Mouse (Mus musculus): Measurements from ENCODE around the gene Necap2. TPM values are rescaled to one million over a fixed set of nuclear protein-coding genes. Genes with fewer than 3 reads are reported as not detected.

Necap2 gene
- polyA plus RNA-seq, 1 experiment, result 91.5 TPM

GRCm38 (mm10) chr4:141068655-141069054 lies 9.5 kb downstream of the Necap2 start:
- H3K4me1 ChIP-seq (ENCODE audit: control insufficient read depth, insufficient read depth, low read length), result no peaks in the 10 kb centered on the region
- 65% methylated on average over 8 of the region's 8 CpGs for WGBS
- H3K4me3 ChIP-seq (replicated peaks; ENCODE audit: control insufficient read depth, low read depth, low read length), result no peak overlapping the region
- no peak for TF ChIP-seq POLR2A (IDR thresholded peaks at IDR 0.05; ENCODE audit: borderline replicate concordance, control insufficient read depth, low read depth, low read length)
- no peak for TF ChIP-seq CTCF (IDR thresholded peaks at IDR 0.05; ENCODE audit: control insufficient read depth, insufficient read depth, low read length)
- H3K27ac ChIP-seq (ENCODE audit: control insufficient read depth, insufficient read depth, low read depth, low read length, poor library complexity), result no peak overlapping the region

DNA sequence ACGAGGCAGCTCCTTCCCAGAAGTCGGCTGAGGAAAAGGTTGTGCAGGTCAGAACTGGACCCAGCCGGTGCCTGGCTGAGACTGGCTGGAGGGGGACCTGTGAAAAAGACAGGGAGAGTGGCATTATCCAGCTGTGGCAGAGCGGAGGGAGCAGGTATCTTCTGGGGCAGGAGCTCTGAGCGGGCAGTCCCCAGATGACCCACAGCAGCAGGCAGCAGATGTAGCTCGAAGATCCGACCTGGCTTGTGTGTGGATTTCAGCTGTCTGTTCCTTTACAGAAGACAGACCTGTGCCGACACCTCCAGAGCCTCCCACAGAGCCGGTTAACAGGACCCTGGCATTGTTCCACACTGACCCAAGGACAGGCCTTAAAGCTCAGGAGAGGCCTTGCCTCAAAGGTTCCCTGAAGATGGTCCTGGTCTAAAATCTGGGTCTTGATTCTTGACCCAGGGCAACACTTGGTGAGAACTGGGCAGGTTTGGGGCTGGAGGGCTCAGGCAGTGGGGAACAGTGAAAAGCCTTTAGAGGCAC lies 10.6 kb downstream of the Necap2 start:
- Histone ChIP-seq H3K4me1 (ENCODE audit: control insufficient read depth, insufficient read depth, low read length) (no peaks in the 10 kb centered on the region), H3K27ac (ENCODE audit: control insufficient read depth, insufficient read depth, low read depth, low read length, poor library complexity) (no peak overlapping the region), H3K4me3 (replicated peaks; ENCODE audit: control insufficient read depth, low read depth, low read length) (no peak overlapping the region)
- WGBS, result 91% methylated on average over 9 of the region's 9 CpGs
- TF ChIP-seq CTCF (IDR thresholded peaks at IDR 0.05; ENCODE audit: control insufficient read depth, insufficient read depth, low read length) (no peak), POLR2A (IDR thresholded peaks at IDR 0.05; ENCODE audit: borderline replicate concordance, control insufficient read depth, low read depth, low read length) (no peak)

GRCm38 (mm10) chr4:141066709-141067515 lies 11.2 kb downstream of the Necap2 start:
- H3K27ac ChIP-seq (ENCODE audit: control insufficient read depth, insufficient read depth, low read depth, low read length, poor library complexity), result no peak overlapping the region
- no peak for TF ChIP-seq POLR2A (IDR thresholded peaks at IDR 0.05; ENCODE audit: borderline replicate concordance, control insufficient read depth, low read depth, low read length)
- 86% methylated on average over 12 of the region's 12 CpGs for WGBS
- no peak overlapping the region for H3K4me3 ChIP-seq (replicated peaks; ENCODE audit: control insufficient read depth, low read depth, low read length)
- H3K4me1 ChIP-seq (ENCODE audit: control insufficient read depth, insufficient read depth, low read length), result no peaks in the 10 kb centered on the region

- no peak overlapping the region for H3K4me3 ChIP-seq (replicated peaks; ENCODE audit: control insufficient read depth, low read depth, low read length)
These were observed 13.0 kb downstream of the Necap2 start for GRCm38 (mm10) chr4:141065123-141065522.

DNA sequence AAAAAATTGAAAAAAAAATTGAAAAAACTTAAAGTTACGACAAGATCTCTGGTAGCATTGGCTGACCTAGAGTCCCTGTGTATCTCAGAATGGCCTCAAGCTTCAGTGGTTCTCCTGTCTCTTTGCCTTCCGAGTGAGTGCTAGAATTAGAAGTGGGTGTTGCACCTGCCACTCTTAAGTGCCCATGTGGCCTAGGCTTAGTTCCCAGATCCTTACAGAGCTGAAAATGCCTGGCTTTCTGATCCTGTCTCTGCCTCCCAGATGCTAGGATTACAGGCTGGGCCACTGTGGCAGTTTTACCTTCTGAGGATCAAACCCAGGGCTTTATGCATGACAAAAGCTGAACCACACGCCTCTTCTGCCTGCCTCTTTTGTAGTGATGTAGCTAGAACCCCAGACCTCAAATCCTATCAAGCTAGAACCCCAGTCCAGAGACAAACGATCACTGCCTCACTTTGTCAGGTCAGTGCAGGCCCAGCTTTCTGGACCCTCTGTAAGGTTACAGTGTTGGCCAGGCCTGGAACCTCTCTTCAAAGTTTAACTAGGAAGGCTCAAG lies 14.0 kb downstream of the Necap2 start:
- H3K4me1 ChIP-seq (ENCODE audit: control insufficient read depth, insufficient read depth, low read length), result no peaks in the 10 kb centered on the region
- TF ChIP-seq POLR2A (IDR thresholded peaks at IDR 0.05; ENCODE audit: borderline replicate concordance, control insufficient read depth, low read depth, low read length) (no peak), CTCF (IDR thresholded peaks at IDR 0.05; ENCODE audit: control insufficient read depth, insufficient read depth, low read length) (no peak)
- 85% methylated on average over 4 of the region's 4 CpGs for WGBS

More at GRCm38 (mm10) chr4:141065123-141065522, 13.0 kb downstream of the Necap2 start:
- H3K4me1 ChIP-seq (ENCODE audit: control insufficient read depth, insufficient read depth, low read length), result no peaks in the 10 kb centered on the region
- no peak overlapping the region for H3K27ac ChIP-seq (ENCODE audit: control insufficient read depth, insufficient read depth, low read depth, low read length, poor library complexity)
- peak; percentile 100 for TF ChIP-seq CTCF (IDR thresholded peaks at IDR 0.05; ENCODE audit: control insufficient read depth, insufficient read depth, low read length)
- TF ChIP-seq POLR2A (IDR thresholded peaks at IDR 0.05; ENCODE audit: borderline replicate concordance, control insufficient read depth, low read depth, low read length), result no peak
- WGBS, result 10% methylated on average over 8 of the region's 8 CpGs

GRCm38 (mm10) chr4:141060426-141061301 lies 17.5 kb downstream of the Necap2 start, which contains the start of gene Crocc:
Gene Crocc, minus strand, starts transcription at chr4:141060550.
- under 1% methylated on average over 77 of the region's 77 CpGs for WGBS
- TF ChIP-seq CTCF (IDR thresholded peaks at IDR 0.05; ENCODE audit: control insufficient read depth, insufficient read depth, low read length) (peak; percentile 94), POLR2A (IDR thresholded peaks at IDR 0.05; ENCODE audit: borderline replicate concordance, control insufficient read depth, low read depth, low read length) (peak; percentile 79; the same call in 1 of the 2 replicates)
- peak within 1 kb of the TSS; percentile 85 for H3K27ac ChIP-seq (ENCODE audit: control insufficient read depth, insufficient read depth, low read depth, low read length, poor library complexity)
- peak within 1 kb of the TSS; percentile 77 for H3K4me3 ChIP-seq (replicated peaks; ENCODE audit: control insufficient read depth, low read depth, low read length)
- no peaks in the 10 kb centered on the region for H3K4me1 ChIP-seq (ENCODE audit: control insufficient read depth, insufficient read depth, low read length)

More for the DNA sequence above, 14.0 kb downstream of the Necap2 start:
- Histone ChIP-seq H3K27ac (ENCODE audit: control insufficient read depth, insufficient read depth, low read depth, low read length, poor library complexity) (no peak overlapping the region), H3K4me3 (replicated peaks; ENCODE audit: control insufficient read depth, low read depth, low read length) (no peak overlapping the region)

DNA sequence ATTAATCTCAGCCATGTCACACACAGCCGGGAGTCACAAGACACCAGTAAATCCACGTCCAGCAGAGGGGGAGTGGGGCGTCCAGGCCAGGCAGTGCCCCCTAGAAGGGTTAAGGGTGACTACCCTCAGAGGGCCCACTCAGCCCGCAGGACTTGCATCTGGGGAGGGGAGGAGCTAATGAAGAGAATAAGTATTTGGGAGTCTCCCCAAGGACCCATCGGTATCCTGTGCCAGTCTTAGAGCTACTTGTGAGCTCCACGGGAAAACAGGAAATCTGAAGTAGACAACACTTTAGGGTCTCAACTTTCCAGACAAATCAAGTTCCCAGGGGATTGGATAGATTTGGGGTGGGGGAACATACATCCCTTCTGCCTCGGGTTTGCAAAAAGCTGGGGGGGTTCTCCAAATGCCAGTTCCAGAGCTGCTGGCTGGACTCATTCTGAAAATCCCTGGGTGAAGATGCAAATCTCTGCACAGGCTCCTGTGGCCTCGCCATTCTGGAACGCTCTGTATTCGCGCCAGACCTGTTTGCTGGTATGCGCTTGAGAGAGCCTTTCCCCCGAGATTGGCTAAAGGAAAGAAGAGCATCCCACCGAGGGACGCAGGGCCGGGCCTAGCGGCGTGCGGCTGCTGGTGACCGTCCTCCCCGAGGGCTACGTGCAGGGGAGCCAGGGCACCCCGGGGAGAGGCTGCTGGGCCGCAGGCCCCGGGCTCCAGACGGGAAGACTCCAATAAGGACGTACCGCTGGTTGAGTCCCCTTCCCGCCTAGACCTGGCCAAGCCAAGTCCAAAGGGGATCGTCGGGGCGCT lies 18.3 kb downstream of the Necap2 start:
- 8% methylated on average over 32 of the region's 32 CpGs for WGBS

More for the DNA sequence above, 18.3 kb downstream of the Necap2 start:
- Histone ChIP-seq H3K4me1 (ENCODE audit: control insufficient read depth, insufficient read depth, low read length) (no peaks in the 10 kb centered on the region), H3K4me3 (replicated peaks; ENCODE audit: control insufficient read depth, low read depth, low read length) (peak overlapping the region; percentile 77), H3K27ac (ENCODE audit: control insufficient read depth, insufficient read depth, low read depth, low read length, poor library complexity) (peak overlapping the region; percentile 20; the same call in 1 of the 2 replicates)
- TF ChIP-seq CTCF (IDR thresholded peaks at IDR 0.05; ENCODE audit: control insufficient read depth, insufficient read depth, low read length), result no peak
- no peak for TF ChIP-seq POLR2A (IDR thresholded peaks at IDR 0.05; ENCODE audit: borderline replicate concordance, control insufficient read depth, low read depth, low read length)

All from bone marrow, adult 2 months (tissue).